Mouse (Mus musculus): Measurements from ENCODE around the gene Ppp1r18. TPM values are rescaled to one million over a fixed set of nuclear protein-coding genes. Genes with fewer than 3 reads are reported as not detected.

Gene Ppp1r18
- polyA plus RNA-seq, 1 experiment from 2014 or later: 18.8 TPM

DNA sequence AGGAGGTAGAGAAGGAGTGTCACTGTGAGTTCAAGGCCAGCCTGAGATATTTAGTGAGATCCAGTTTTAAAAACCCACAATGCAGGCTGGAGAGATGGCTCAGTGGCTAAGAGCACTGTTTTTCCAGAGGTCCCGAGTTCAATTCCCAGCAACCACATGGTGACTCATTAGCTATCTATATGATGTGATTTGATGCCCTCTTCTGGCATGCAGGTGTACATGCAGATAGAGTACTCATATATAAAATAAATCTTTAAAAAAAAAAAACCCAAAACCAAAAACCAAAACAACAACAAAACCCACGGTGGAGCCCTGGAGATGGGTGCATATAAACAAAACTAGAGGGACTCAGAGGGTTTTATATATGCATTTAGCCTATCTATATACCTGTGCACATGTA, 42.2 kb downstream of the Ppp1r18 start:
- Histone ChIP-seq H3K9me3 (ENCODE audit: control insufficient read depth, low read depth, low read length) (no peaks in the 10 kb centered on the region), H3K27me3 (ENCODE audit: control insufficient read depth, insufficient read depth, low read length) (no peaks in the 10 kb centered on the region), H3K36me3 (ENCODE audit: control insufficient read depth, insufficient read depth, low read length) (peaks cover 41% of the 10 kb centered on the region), H3K4me1 (ENCODE audit: control insufficient read depth, insufficient read depth, low read length) (peaks cover 9% of the 10 kb centered on the region), H3K9ac (replicated peaks; ENCODE audit: low read depth, low read length) (no peak overlapping the region), H3K4me2 (replicated peaks; ENCODE audit: low read depth, low read length) (no peak overlapping the region), H3K27ac (ENCODE audit: low read length) (no peak overlapping the region), H3K4me3 (ENCODE audit: low read depth, low read length) (no peak overlapping the region)
- 80% methylated on average over 2 of the region's 2 CpGs for WGBS
- no peak for ATAC-seq (ENCODE audit: insufficient number of reproducible peaks, insufficient read depth, low FRiP score, low read depth)

DNA sequence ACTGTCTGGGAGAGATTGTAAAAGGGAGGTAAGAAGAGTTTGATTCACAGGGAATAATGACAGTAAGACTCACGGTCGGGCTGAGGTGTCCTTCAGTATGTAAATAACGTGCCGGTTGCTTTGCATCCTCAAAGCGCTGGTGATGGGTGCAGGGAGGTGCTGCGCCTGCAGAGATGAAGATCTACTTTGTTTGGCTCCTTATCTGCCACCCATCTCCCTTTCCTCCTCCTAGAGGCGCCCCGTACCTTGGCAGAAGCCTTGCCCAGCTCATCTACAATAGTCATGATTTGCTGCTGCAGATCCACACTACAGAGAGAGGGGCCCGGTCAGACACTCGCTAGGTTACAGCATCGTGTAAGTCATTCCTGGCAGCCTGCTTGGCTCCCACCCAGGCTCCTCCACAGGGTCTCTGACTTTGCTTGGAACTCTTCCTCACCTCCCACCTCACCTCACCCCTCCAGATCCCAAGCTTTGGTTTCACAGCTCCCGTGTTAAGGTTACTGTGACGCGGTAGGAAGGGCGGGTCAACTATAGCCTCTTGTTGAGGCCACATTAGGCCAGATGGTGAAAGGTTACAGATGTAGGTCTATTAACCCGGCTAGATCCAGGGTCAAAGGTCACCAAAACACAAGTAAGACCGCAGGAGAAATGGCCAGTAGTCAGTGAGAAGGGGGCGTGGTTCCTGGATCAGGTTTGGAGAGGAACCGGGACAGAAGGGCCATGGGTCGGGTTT, 44.0 kb downstream of the Ppp1r18 start:
- ATAC-seq (ENCODE audit: insufficient number of reproducible peaks, insufficient read depth, low FRiP score, low read depth): peak; percentile 20
- Histone ChIP-seq H3K4me2 (replicated peaks; ENCODE audit: low read depth, low read length) (peak overlapping the region; percentile 96), H3K27ac (ENCODE audit: low read length) (peak overlapping the region; percentile 69; the same call in 1 of the 2 replicates), H3K9me3 (ENCODE audit: control insufficient read depth, low read depth, low read length) (no peaks in the 10 kb centered on the region), H3K4me1 (ENCODE audit: control insufficient read depth, insufficient read depth, low read length) (peaks cover 9% of the 10 kb centered on the region), H3K9ac (replicated peaks; ENCODE audit: low read depth, low read length) (peak overlapping the region; percentile 71), H3K27me3 (ENCODE audit: control insufficient read depth, insufficient read depth, low read length) (no peaks in the 10 kb centered on the region), H3K4me3 (ENCODE audit: low read depth, low read length) (peak overlapping the region; percentile 70), H3K36me3 (ENCODE audit: control insufficient read depth, insufficient read depth, low read length) (peaks cover 45% of the 10 kb centered on the region)
- WGBS: 16% methylated on average over 20 of the region's 20 CpGs

DNA sequence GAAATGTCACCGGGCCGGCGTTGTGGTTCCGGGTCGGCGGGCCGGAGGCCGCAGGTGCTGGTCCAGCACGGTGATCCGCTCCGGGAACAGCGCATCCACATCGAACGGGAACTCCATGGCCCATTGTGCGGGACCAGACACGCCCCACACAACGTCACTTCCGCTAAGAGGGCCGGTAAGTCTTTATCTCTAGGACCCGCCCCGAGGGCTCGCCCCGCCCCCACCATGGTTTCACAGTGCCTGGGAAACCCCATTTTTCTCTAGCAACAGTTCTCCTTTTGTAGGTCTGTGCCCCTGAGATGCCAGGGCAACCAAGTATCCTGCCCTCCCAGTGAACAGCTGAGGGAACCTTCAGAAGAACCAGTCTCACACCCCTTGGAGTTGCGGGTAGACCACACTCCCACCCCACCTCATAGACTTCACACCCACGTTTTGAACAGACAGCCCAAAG, 44.6 kb downstream of the Ppp1r18 start, which contains the start of gene Atat1:
Gene Atat1, minus strand, starts transcription at position 157 of the 451 bp plus-strand sequence.
- H3K36me3 ChIP-seq (ENCODE audit: control insufficient read depth, insufficient read depth, low read length): peaks cover 47% of the 10 kb centered on the region
- H3K4me3 ChIP-seq (ENCODE audit: low read depth, low read length): peak within 1 kb of the TSS; percentile 70
- ATAC-seq (ENCODE audit: insufficient number of reproducible peaks, insufficient read depth, low FRiP score, low read depth): peak; percentile 91
- H3K9ac ChIP-seq (replicated peaks; ENCODE audit: low read depth, low read length): peak within 1 kb of the TSS; percentile 71
- no peaks in the 10 kb centered on the region for H3K9me3 ChIP-seq (ENCODE audit: control insufficient read depth, low read depth, low read length)
- 2% methylated on average over 25 of the region's 25 CpGs for WGBS
- peak within 1 kb of the TSS; percentile 69; the same call in 1 of the 2 replicates for H3K27ac ChIP-seq (ENCODE audit: low read length)
- peak within 1 kb of the TSS; percentile 96 for H3K4me2 ChIP-seq (replicated peaks; ENCODE audit: low read depth, low read length)
- no peaks in the 10 kb centered on the region for H3K27me3 ChIP-seq (ENCODE audit: control insufficient read depth, insufficient read depth, low read length)
- peaks cover 9% of the 10 kb centered on the region for H3K4me1 ChIP-seq (ENCODE audit: control insufficient read depth, insufficient read depth, low read length)

DNA sequence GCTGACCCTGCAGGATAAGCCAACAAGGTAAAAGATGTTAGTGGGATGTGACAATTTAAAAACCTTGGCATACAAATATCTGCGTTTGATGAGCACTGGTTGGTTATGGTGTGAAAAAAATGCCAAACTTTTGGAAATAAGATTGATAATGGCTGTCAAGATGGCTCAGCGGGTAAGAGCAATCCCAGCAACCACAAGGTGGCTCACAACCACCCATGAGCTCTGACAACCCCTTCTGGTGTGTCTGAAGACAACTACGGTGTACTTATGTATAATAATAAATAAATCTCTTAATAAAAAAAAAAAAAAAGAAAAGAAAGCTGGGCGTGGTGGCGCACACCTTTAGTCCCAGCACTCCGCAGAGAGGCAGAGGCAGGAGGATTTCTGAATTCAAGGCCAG, 49.6 kb downstream of the Ppp1r18 start:
- Histone ChIP-seq H3K4me3 (ENCODE audit: low read depth, low read length) (peak overlapping the region; percentile 90), H3K9ac (replicated peaks; ENCODE audit: low read depth, low read length) (no peak overlapping the region), H3K4me2 (replicated peaks; ENCODE audit: low read depth, low read length) (peak overlapping the region; percentile 87), H3K27ac (ENCODE audit: low read length) (no peak overlapping the region), H3K27me3 (ENCODE audit: control insufficient read depth, insufficient read depth, low read length) (no peaks in the 10 kb centered on the region), H3K36me3 (ENCODE audit: control insufficient read depth, insufficient read depth, low read length) (peaks cover 35% of the 10 kb centered on the region), H3K4me1 (ENCODE audit: control insufficient read depth, insufficient read depth, low read length) (peaks cover 7% of the 10 kb centered on the region; the same call in 1 of the 2 replicates), H3K9me3 (ENCODE audit: control insufficient read depth, low read depth, low read length) (no peaks in the 10 kb centered on the region)
- no peak for ATAC-seq (ENCODE audit: insufficient number of reproducible peaks, insufficient read depth, low FRiP score, low read depth)
- WGBS: 75% methylated on average over 6 of the region's 6 CpGs

DNA sequence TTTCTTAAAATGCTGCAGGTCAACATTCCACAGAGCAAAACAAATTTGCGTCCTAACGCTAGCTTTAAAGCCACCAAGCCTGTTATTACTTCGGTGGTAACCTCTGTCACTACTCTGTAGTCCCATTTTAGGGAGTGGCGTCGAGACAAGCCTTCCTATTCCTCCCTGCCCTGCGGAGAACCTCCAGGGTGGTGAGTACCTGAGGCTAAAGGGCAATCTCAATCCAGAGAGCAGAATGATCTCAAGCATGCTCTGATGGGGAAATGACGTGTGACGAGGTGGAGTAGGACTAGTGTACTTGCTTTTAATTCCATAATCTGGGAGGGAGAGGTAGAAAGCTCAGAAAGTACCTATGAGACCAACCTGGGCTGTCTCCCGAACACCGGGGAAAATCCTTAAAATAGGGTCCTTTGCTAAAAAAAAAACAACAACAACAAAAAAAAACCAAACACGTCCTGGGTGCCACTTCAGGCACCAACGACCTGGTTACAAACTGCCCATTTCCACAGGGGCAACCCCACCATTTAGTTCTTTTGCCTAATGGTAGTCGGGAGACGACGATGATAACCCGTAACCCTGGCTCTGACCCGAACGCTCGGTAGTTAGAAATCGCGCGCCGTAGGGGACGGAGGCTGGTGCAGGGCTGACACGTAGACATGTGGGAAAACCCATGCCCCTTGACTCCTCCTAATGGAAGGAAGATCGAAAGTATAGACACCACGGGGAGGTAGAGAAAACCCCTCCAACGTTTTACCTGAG, 50.3 kb downstream of the Ppp1r18 start:
- 2% methylated on average over 28 of the region's 28 CpGs for WGBS
- Histone ChIP-seq H3K4me1 (ENCODE audit: control insufficient read depth, insufficient read depth, low read length) (peaks cover 13% of the 10 kb centered on the region; the same call in 1 of the 2 replicates), H3K27ac (ENCODE audit: low read length) (peak overlapping the region; percentile 97; the same call in 1 of the 2 replicates), H3K27me3 (ENCODE audit: control insufficient read depth, insufficient read depth, low read length) (no peaks in the 10 kb centered on the region), H3K4me2 (replicated peaks; ENCODE audit: low read depth, low read length) (peak overlapping the region; percentile 87), H3K9me3 (ENCODE audit: control insufficient read depth, low read depth, low read length) (no peaks in the 10 kb centered on the region), H3K36me3 (ENCODE audit: control insufficient read depth, insufficient read depth, low read length) (peaks cover 35% of the 10 kb centered on the region), H3K4me3 (ENCODE audit: low read depth, low read length) (peak overlapping the region; percentile 90), H3K9ac (replicated peaks; ENCODE audit: low read depth, low read length) (peak overlapping the region; percentile 98)
- ATAC-seq (ENCODE audit: insufficient number of reproducible peaks, insufficient read depth, low FRiP score, low read depth): no peak; the same call in 1 of the 2 replicates

DNA sequence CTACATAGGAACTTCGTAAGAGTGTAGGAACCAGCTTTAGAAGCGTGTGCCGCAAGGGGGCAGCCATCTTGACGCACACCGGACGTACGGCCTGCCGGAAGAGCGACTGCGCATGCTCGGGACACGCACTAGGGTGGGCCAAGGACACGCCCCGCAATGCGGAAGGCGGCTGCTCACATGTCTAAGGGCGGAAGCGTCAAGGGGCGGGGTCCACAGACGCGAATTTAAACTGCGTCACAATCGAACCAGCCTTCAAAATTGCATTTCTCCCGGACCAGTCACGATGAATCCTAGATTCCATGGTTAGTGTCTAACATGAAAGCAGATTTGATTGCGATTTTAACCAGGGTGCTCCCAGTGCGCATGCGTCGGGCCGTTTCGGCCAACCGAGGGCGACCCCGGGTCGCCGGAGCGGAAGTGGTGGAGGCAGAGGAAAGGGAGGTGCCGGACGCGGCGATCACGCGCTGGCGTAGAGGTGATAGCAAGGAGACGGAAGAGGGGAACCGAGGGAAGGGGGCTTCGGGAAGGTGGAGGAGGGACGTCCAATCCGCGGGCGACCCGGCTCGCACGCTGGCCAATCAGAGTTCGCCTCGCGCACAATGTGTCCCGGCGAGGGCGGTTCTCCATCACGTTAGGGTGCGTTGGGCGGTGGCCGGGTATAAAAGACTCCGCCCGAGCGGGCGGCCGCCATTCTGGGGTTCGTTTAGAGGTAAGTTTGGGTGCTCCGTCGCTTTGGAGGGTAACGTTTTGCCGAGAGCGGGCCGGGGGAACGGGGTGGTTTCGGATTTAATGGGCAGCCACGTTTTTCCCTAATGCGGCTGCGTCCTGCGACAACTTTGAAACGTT, 51.1 kb downstream of the Ppp1r18 start, which contains the start of the genes Mrps18b and Ppp1r10:
Gene Mrps18b, minus strand, starts transcription at position 93 of the 846 bp plus-strand sequence.
Gene Ppp1r10, plus strand, starts transcription at position 138 of the 846 bp plus-strand sequence.
- peak within 1 kb of the TSS; percentile 90 for H3K4me3 ChIP-seq (ENCODE audit: low read depth, low read length)
- peak within 1 kb of the TSS; percentile 94 for H3K4me2 ChIP-seq (replicated peaks; ENCODE audit: low read depth, low read length)
- peak within 1 kb of the TSS; percentile 97 for H3K27ac ChIP-seq (ENCODE audit: low read length)
- H3K36me3 ChIP-seq (ENCODE audit: control insufficient read depth, insufficient read depth, low read length): peaks cover 28% of the 10 kb centered on the region
- peaks cover 16% of the 10 kb centered on the region; the same call in 1 of the 2 replicates for H3K4me1 ChIP-seq (ENCODE audit: control insufficient read depth, insufficient read depth, low read length)
- WGBS: under 1% methylated on average over 83 of the region's 83 CpGs
- no peaks in the 10 kb centered on the region for H3K9me3 ChIP-seq (ENCODE audit: control insufficient read depth, low read depth, low read length)
- ATAC-seq (ENCODE audit: insufficient number of reproducible peaks, insufficient read depth, low FRiP score, low read depth): peak; percentile 94
- H3K27me3 ChIP-seq (ENCODE audit: control insufficient read depth, insufficient read depth, low read length): no peaks in the 10 kb centered on the region
- peak within 1 kb of the TSS; percentile 98 for H3K9ac ChIP-seq (replicated peaks; ENCODE audit: low read depth, low read length)

DNA sequence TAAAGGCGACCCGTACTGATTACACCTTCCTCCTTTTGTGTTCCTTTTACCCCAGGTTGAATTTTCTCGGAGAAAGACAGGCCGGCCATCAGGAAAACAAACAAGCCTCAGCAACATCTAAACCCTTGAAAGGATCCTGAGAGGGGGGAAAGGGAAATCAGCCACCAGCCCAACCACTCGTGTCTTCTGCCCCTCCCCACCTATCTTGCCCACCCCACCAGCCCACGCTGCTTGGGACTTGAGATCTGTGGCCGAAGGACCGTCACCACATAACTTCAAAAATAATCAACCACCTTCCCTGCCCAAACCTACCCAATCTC, 51.7 kb downstream of the Ppp1r18 start:
- no peaks in the 10 kb centered on the region for H3K9me3 ChIP-seq (ENCODE audit: control insufficient read depth, low read depth, low read length)
- peaks cover 16% of the 10 kb centered on the region; the same call in 1 of the 2 replicates for H3K4me1 ChIP-seq (ENCODE audit: control insufficient read depth, insufficient read depth, low read length)
- ATAC-seq (ENCODE audit: insufficient number of reproducible peaks, insufficient read depth, low FRiP score, low read depth): no peak
- peak overlapping the region; percentile 97 for H3K27ac ChIP-seq (ENCODE audit: low read length)
- H3K27me3 ChIP-seq (ENCODE audit: control insufficient read depth, insufficient read depth, low read length): no peaks in the 10 kb centered on the region
- WGBS: under 1% methylated on average over 8 of the region's 8 CpGs
- H3K4me3 ChIP-seq (ENCODE audit: low read depth, low read length): peak overlapping the region; percentile 90
- H3K4me2 ChIP-seq (replicated peaks; ENCODE audit: low read depth, low read length): peak overlapping the region; percentile 94
- peak overlapping the region; percentile 98 for H3K9ac ChIP-seq (replicated peaks; ENCODE audit: low read depth, low read length)
- H3K36me3 ChIP-seq (ENCODE audit: control insufficient read depth, insufficient read depth, low read length): peaks cover 27% of the 10 kb centered on the region

All from stomach, embryonic 14.5 days (tissue).